Mouse (Mus musculus) lung, postnatal 0 days (tissue): ENCODE data around the gene Pcca.

Source experiments
- CTCF ChIP-seq: IDR thresholded peaks from 2 replicates; pipeline ENCODE4 v1.5.1; 2016; ENCODE audit warnings: antibody characterized with exemption, mild to moderate bottlenecking
- EP300 ChIP-seq: IDR thresholded peaks from 2 replicates; pipeline ENCODE4 v1.6.1; 2016; ENCODE audit warnings: antibody characterized with exemption, mild to moderate bottlenecking, control low read depth

- TF ChIP-seq EP300 (no peak), CTCF (no peak)
Observed at GRCm38 (mm10) chr14:122598802-122599201, 64.7 kb downstream of the Pcca start.
